Mouse (Mus musculus) kidney, embryonic 14.5 days (tissue): Measurements from ENCODE around the gene Fgf22. TPM values are rescaled to one million over a fixed set of nuclear protein-coding genes. Genes with fewer than 3 reads are reported as not detected.

Experiments used
- ATAC-seq: fragments of 200-750 bp; cut with Nextera tagmentation; 2 replicates; pipeline ENCODE4 v1.8.0; 2017; ENCODE audit warnings: moderate number of reproducible peaks, mild to moderate bottlenecking, moderate TSS enrichment, moderate library complexity; ENCODE audit not compliant: low FRiP score, low TSS enrichment
- H3K27ac ChIP-seq: fragments of 300-500 bp; sonication (generic); 2 replicates; pipeline ENCODE4 v1.5.1; 2014; ENCODE audit warnings: low read depth, mild to moderate bottlenecking, low read length, moderate library complexity, mixed read lengths
- H3K27me3 ChIP-seq: fragments of 300-500 bp; sonication (generic); 2 replicates; pipeline ENCODE4 v1.6.1; 2014; ENCODE audit warnings: mild to moderate bottlenecking, low read length; ENCODE audit not compliant: control insufficient read depth, insufficient read depth
- H3K36me3 ChIP-seq: fragments of 300-500 bp; sonication (generic); 2 replicates; pipeline ENCODE4 v1.6.1; 2014; ENCODE audit warnings: low read length, mixed read lengths; ENCODE audit not compliant: control insufficient read depth, insufficient read depth
- H3K4me1 ChIP-seq: fragments of 300-500 bp; sonication (generic); 2 replicates; pipeline ENCODE4 v1.6.1; 2014; ENCODE audit warnings: low read length, mixed read lengths; ENCODE audit not compliant: control insufficient read depth, insufficient read depth
- H3K4me2 ChIP-seq: fragments of 300-500 bp; sonication (generic); replicated peaks from 2 replicates; pipeline ENCODE4 v1.6.1; 2014; ENCODE audit warnings: low read depth, mild to moderate bottlenecking, low read length
- H3K4me3 ChIP-seq: fragments of 300-500 bp; sonication (generic); 2 replicates; pipeline ENCODE4 v1.5.1; 2014; ENCODE audit warnings: mild to moderate bottlenecking, low read length
- H3K9ac ChIP-seq: fragments of 300-500 bp; sonication (generic); 2 replicates; pipeline ENCODE4 v1.6.1; 2014; ENCODE audit warnings: low read depth, mild to moderate bottlenecking, low read length, moderate library complexity
- H3K9me3 ChIP-seq: fragments of 300-500 bp; sonication (generic); 2 replicates; pipeline ENCODE4 v1.6.1; 2016; ENCODE audit warnings: low read length; ENCODE audit not compliant: control insufficient read depth
- WGBS: fragments of 180-500 bp; shearing (Covaris S2); extraction: QIAGEN DNeasy Blood & Tissue Kit; methylation state at CpG from one replicate; pipeline ENCODE4 v1.1.7; 2014; 5-methylcytosine and 5-hydroxymethylcytosine counted together
- polyA plus RNA-seq: library from polyadenylated mRNA; unstranded; fragments of >200 nt; fragmentation: Nextera tagmentation; extraction: Ambion mirVana; gene quantifications from 2 replicates; pipeline ENCODE4 v1.2.1, GENCODE M21; 2014

Fgf22 gene
- polyA plus RNA-seq, 1 experiment from 2014 or later = 0.61 TPM

DNA sequence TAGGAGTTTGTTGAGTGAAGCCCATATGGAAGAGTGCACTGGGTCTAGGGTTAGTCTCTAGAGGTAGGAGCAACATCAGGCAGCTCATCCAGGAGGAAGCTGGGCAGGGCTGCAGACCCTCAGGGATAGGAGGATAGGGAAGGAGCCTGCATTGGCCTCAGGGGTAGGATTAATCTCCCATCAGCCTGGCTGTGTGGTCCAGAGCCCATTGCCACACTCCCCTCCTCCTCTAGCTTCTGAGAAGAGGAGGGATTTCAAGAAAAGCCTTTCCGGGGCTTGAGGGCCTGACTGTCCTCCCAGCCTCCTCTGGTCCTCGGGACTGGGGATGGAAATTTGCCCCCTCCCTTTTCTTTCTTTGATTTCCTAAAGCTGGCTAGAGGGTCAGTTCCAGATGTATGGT is 24.3 kb downstream of the Fgf22 start:
- ATAC-seq = no peak
- no peak overlapping the region for H3K4me2 ChIP-seq
- peaks cover 8% of the 10 kb centered on the region; the same call in 1 of the 2 replicates for H3K27me3 ChIP-seq
- H3K9me3 ChIP-seq = no peaks in the 10 kb centered on the region
- H3K4me3 ChIP-seq = no peak overlapping the region
- 36% methylated on average over 2 of the region's 2 CpGs for WGBS
- H3K27ac ChIP-seq = no peak overlapping the region
- H3K9ac ChIP-seq = no peak overlapping the region
- H3K4me1 ChIP-seq = peaks cover 21% of the 10 kb centered on the region
- H3K36me3 ChIP-seq = no peaks in the 10 kb centered on the region

DNA sequence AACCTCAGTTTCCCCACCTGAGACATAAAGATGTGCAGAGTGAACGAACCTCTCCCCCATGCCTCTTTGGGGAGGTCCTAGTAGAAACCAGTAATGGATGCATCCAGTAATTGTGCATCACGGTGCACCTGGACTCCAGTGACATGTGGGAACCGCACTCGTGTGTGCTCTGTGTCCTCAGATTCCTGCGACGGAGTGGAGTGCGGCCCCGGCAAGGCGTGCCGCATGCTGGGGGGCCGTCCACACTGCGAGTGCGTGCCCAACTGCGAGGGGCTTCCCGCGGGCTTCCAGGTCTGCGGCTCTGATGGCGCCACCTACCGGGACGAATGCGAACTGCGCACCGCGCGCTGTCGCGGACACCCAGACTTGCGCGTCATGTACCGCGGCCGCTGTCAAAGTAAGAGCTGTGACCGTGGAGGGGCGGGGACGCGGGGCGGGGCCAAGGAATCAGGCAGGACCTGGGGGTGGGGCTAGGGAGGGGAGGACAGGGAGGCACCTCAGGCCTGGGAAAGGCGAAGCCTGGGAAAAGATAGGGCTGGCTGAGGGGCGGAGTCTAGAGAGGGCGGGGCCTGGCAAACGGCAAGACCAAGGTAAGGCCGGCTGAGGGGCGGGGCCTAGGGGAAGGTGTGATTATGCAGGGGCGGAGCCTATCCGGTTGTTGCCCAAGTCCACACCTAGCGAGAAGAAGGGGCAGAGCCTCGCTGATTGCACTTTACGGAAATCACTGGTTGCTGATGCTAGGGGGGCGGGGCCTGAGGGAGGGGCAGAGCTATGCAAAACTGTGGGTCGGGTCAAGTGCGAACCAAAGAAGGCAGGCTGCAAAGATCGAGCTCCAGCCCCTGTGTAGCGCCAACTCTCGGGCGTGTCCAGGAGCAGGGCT is 25.1 kb downstream of the Fgf22 start:
- no peak overlapping the region for H3K27ac ChIP-seq
- H3K36me3 ChIP-seq = no peaks in the 10 kb centered on the region
- H3K9me3 ChIP-seq = no peaks in the 10 kb centered on the region
- peak; percentile 89 for ATAC-seq
- peak overlapping the region; percentile 77 for H3K4me2 ChIP-seq
- H3K4me1 ChIP-seq = peaks cover 21% of the 10 kb centered on the region
- 3% methylated on average over 55 of the region's 55 CpGs for WGBS
- H3K4me3 ChIP-seq = peak overlapping the region; percentile 43
- no peak overlapping the region; the same call in 1 of the 2 replicates for H3K9ac ChIP-seq
- H3K27me3 ChIP-seq = peaks cover 10% of the 10 kb centered on the region; the same call in 1 of the 2 replicates

DNA sequence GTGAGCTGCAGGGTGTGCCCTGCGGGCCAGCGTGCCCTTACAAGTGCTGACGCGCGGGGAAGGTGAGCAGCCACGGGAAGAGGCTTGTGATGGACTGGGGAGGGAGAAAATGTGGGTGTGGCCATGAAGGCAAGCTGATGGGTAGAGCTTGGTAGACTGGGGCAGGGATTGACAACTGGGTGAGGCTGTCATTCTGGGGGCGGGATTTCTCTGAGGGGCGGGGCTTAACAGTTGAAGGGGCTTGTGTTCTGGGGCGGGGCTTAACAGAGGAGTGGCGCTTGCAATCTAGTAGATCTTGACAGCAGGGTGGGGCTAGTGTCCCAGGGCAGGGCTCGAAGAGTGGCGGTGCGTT is 25.8 kb downstream of the Fgf22 start:
- Histone ChIP-seq H3K27me3 (peaks cover 10% of the 10 kb centered on the region; the same call in 1 of the 2 replicates), H3K4me1 (peaks cover 21% of the 10 kb centered on the region), H3K9me3 (no peaks in the 10 kb centered on the region), H3K4me3 (peak overlapping the region; percentile 43), H3K4me2 (peak overlapping the region; percentile 77), H3K9ac (no peak overlapping the region), H3K36me3 (no peaks in the 10 kb centered on the region), H3K27ac (no peak overlapping the region)
- 2% methylated on average over 12 of the region's 13 CpGs for WGBS
- ATAC-seq = no peak

DNA sequence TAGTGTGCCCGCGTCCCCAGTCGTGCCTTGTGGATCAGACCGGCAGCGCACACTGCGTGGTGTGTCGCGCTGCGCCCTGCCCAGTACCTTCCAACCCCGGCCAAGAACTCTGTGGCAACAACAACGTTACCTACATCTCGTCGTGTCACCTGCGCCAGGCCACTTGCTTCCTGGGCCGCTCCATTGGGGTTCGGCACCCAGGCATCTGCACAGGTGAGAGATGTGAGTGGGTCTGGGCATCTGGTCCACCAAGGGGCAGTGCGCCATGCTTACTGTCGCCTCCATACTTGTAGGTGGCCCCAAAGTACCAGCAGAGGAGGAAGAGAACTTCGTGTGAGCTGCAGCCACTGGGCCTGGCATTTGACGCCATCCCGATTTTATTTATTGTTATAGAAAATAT is 26.3 kb downstream of the Fgf22 start:
- Histone ChIP-seq H3K4me1 (peaks cover 21% of the 10 kb centered on the region), H3K9ac (no peak overlapping the region), H3K4me2 (peak overlapping the region; percentile 77), H3K27me3 (peaks cover 10% of the 10 kb centered on the region; the same call in 1 of the 2 replicates), H3K36me3 (no peaks in the 10 kb centered on the region), H3K4me3 (peak overlapping the region; percentile 43; the same call in 1 of the 2 replicates), H3K9me3 (no peaks in the 10 kb centered on the region), H3K27ac (no peak overlapping the region)
- no peak for ATAC-seq
- 31% methylated on average over 21 of the region's 21 CpGs for WGBS

DNA sequence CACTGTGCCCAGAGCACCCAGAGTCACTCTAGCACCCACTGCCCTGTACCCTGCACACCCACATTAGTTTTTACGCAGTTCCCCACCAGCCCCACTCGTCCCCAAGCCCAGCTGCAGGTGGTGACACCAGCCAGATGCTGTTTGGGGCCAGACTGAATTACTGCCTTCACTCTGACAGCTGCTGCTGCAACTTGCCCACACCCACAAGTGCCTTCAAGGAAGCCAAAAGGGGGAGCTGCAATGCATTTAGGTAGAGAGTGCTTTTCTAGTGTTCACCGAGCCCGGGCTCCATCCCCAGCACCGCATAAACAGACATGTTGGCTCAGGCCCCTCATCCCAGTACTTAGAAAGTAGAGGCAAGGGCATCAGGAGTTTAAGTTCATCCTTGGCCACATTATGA is 27.1 kb downstream of the Fgf22 start:
- peaks cover 21% of the 10 kb centered on the region for H3K4me1 ChIP-seq
- H3K27ac ChIP-seq = no peak overlapping the region
- no peak for ATAC-seq
- no peak overlapping the region for H3K4me2 ChIP-seq
- no peak overlapping the region for H3K4me3 ChIP-seq
- peaks cover 10% of the 10 kb centered on the region; the same call in 1 of the 2 replicates for H3K27me3 ChIP-seq
- no peak overlapping the region for H3K9ac ChIP-seq
- no peaks in the 10 kb centered on the region for H3K36me3 ChIP-seq
- 58% methylated on average over 5 of the region's 5 CpGs for WGBS
- no peaks in the 10 kb centered on the region for H3K9me3 ChIP-seq

DNA sequence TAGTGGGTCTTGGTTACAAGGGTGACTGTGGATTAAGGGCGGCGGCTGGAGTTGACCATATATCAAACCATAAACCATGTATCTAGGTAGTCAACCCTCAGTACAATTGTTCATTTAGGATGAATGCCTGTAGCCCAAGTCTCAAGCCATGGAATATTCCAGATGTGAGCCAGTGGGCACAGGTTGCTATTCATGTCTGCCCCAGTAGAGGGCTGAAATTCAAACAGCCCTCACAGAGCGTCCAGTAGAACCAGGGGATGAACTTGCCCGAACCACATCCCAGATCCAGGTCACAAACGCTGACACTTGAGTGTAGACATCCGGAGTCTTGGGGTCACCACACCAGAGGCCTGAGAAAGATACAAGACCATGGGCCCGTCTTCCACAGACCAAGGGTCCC is 28.2 kb downstream of the Fgf22 start:
- 58% methylated on average over 7 of the region's 7 CpGs for WGBS
- H3K27ac ChIP-seq = no peak overlapping the region
- peaks cover 10% of the 10 kb centered on the region; the same call in 1 of the 2 replicates for H3K27me3 ChIP-seq
- no peaks in the 10 kb centered on the region for H3K9me3 ChIP-seq
- H3K36me3 ChIP-seq = no peaks in the 10 kb centered on the region
- H3K9ac ChIP-seq = no peak overlapping the region
- H3K4me3 ChIP-seq = no peak overlapping the region
- H3K4me2 ChIP-seq = no peak overlapping the region
- H3K4me1 ChIP-seq = peaks cover 13% of the 10 kb centered on the region
- ATAC-seq = no peak

DNA sequence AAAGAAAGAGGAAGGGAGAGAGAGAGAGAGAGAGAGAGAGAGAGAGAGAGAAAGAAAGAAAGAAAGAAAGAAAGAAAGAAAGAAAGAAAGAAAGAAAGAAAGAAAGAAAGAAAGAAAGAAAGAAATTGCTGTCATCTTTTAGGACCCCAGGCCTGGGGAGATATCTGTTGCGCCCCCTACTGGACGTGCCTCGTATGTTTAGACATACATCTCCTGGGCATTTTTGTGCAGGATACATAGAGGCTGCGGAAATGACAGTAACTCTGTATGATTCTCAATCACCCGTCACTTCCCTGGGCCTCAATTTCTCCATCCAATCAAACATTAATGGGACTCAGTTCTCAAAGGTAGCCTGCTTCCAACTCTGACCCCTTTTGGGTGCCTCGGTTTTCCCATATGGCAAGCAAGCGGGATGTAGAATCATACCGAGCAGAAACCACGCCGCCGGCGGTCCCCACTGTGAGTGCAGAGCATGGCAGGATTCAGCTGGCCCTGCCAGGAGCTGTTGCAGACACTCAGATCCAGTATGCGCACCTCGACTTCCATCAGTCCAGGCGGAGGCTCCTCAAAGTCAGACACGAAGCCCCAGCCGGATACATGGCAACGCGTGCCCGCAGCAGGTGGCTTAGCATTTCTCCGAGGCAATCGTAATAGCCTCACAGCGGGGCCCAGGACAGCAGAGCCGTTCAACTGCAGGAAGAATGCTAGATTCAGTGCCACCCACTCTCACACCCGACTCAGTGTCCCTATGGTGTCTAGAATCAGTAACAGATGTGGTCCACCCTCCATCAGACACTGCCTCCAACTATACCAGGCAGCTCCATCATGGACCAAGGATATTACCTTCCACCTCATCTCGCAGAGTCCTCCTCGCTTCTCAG is 29.3 kb downstream of the Fgf22 start:
- Histone ChIP-seq H3K9ac (no peak overlapping the region), H3K9me3 (no peaks in the 10 kb centered on the region), H3K4me1 (peaks cover 10% of the 10 kb centered on the region; the same call in 1 of the 2 replicates), H3K27ac (no peak overlapping the region), H3K4me2 (no peak overlapping the region), H3K36me3 (no peaks in the 10 kb centered on the region), H3K27me3 (peaks cover 10% of the 10 kb centered on the region; the same call in 1 of the 2 replicates), H3K4me3 (no peak overlapping the region)
- 41% methylated on average over 27 of the region's 27 CpGs for WGBS
- ATAC-seq = no peak

DNA sequence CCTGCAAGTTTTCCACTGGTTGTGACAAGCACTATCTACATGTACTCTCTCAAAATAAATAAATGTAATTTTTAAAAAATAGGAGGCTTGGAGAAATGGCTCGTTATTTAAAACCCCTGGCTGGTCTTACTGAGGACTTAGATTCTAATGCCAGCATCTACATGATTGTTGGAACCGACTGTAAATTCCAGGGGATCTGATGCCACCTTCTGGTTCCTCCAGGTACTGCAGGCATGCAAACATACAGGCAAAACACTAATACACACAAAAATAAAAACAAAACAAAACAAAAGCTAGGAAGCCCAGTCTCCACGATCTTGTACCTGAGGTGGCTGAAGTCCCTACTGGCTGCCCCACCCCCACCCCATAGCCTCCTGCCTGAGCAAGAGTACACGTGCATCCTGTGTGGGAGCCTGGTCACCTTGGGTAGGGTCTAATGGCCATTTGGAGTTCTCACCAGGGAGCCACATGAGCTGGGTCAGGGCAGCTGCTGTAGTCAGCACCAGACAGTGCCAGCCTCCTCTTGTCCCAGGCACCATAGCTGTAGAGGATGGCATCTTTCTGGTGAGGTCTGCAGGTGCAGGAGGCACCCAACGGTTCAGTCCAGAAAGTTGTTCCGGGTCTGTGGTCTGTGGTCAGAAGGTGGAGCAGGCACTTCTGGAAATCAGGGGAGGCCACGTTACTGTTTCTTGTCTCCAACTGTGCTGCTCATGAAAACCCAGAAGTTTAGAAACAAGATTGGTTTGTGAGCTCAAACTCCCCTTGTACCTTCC is 33.7 kb downstream of the Fgf22 start:
- no peak overlapping the region for H3K4me3 ChIP-seq
- 32% methylated on average over 7 of the region's 7 CpGs for WGBS
- no peak overlapping the region for H3K9ac ChIP-seq
- peaks cover 3% of the 10 kb centered on the region; the same call in 1 of the 2 replicates for H3K27me3 ChIP-seq
- H3K9me3 ChIP-seq = no peaks in the 10 kb centered on the region
- H3K4me2 ChIP-seq = no peak overlapping the region
- H3K27ac ChIP-seq = no peak overlapping the region
- 0 out of 2 replicates have a peak, but pooled peaks cover 5% of the 10 kb centered on the region for H3K4me1 ChIP-seq
- ATAC-seq = no peak
- H3K36me3 ChIP-seq = no peaks in the 10 kb centered on the region
